Mouse (Mus musculus) Patski (cell line): Measurements from ENCODE around the gene Nags. TPM values are rescaled to one million over a fixed set of nuclear protein-coding genes. Genes with fewer than 3 reads are reported as not detected.

ENCODE experiments used
- ATAC-seq: fragments of 100-300 bp; one replicate; pipeline ENCODE4 v1.8.0; 2021
- CTCF ChIA-PET: fragments of 350-600 bp; sonication (Branson Sonifier 250); formaldehyde crosslinking; loops from one replicate; lab custom pipeline; 2022; ENCODE audit warnings: inconsistent platforms; lab: Charles Lee
- POLR2A ChIA-PET: fragments of 350-600 bp; sonication (Branson Sonifier 250); formaldehyde crosslinking; loops from one replicate; lab custom pipeline; 2022; ENCODE audit warnings: antibody characterized with exemption, inconsistent platforms; lab: Charles Lee
- DNase-seq: peaks from one replicate; pipeline ENCODE4 v3.0.0-alpha.2; 2011; ENCODE audit warnings: low read depth, low spot score
- H3K27me3 ChIP-seq: fragments of 371-371 bp; one replicate; pipeline ENCODE4 v1.5.1; 2021
- CTCF ChIP-seq: fragments of 100-300 bp; IDR thresholded peaks from one replicate; pipeline ENCODE4 v1.5.1; 2021
- in situ Hi-C: fragments of 300-500 bp; cut with MboI; formaldehyde crosslinking; loops from 3 replicates; pipeline ENCODE4 v1.11.1; 2018; ENCODE audit warnings: low pct_unique_long_range_greater_than_20kb, mixed read lengths
- polyA plus RNA-seq: library from polyadenylated mRNA; unstranded; gene quantifications from one replicate; pipeline ENCODE4 v1.2.3, GENCODE M21; 2021

Nags gene
- not detected for polyA plus RNA-seq

DNA sequence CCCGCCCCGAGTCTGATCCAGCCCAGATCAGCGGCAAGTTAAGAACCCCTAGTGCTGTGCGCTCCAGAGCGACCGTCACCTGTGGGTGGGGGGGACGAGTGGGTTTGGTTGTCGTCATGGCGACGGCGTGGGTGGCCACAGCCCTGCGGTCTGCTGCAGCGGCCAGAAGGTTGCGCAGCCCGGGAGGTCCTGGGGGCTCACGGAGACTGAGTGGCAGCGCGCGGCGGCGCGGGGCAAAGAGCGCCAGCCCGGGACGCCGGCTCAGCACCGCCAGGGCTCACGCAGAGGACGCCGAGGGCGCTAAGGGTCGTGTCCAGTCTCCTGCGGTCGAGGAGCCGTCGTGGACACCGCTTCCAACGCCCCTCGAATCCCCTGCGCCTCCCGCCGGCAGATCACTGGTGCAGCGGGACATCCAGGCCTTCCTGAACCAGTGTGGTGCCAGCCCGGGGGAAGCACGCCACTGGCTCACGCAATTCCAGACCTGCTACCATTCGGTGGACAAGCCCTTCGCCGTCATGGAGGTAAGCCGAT, at the start of gene Nags:
Nags (plus strand) TSS at position 43 of the 531 bp plus-strand sequence.
- CTCF ChIA-PET: no interaction called here
- POLR2A ChIA-PET: no interaction called here
- in situ Hi-C loops: no loop called here
- DNase-seq (no peak), ATAC-seq (no peak)
- H3K27me3 ChIP-seq: no peaks in the 10 kb centered on the region
- no peak for TF ChIP-seq CTCF

DNA sequence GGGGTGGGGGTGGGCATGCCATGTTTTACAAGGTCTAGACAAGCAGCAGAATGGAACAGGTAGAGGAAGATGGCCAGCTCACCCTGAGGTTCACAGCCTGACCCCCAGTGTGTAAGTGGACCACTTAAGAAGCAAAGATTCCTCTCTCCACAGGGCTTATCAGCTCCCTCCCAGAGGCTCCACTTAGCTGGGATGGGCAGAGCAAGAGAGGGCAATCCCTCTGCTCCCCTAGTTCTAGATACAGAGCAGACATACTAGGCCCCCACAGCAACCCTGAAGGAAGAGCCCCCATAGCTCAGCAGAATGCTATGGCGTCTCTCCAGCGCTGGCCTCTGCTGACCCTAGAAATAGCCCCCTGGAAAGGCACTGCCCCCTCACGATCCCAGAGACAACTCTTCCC, 49.6 kb upstream of the Nags start:
- ATAC-seq (no peak), DNase-seq (no peak)
- no peak for TF ChIP-seq CTCF
- in situ Hi-C loops: no loop called here
- ChIA-PET CTCF (interaction anchor here (0.7 to 2.1 kb wide), 2 partner anchors 34 to 44 kb away, joined by 3 to 6 read pairs; no protein-coding TSS in a partner anchor), POLR2A (interaction anchor here (0.6 kb wide), 1 partner anchor 64 kb away, joined by 6 read pairs; no protein-coding TSS in a partner anchor)
- H3K27me3 ChIP-seq: peaks cover 42% of the 10 kb centered on the region

DNA sequence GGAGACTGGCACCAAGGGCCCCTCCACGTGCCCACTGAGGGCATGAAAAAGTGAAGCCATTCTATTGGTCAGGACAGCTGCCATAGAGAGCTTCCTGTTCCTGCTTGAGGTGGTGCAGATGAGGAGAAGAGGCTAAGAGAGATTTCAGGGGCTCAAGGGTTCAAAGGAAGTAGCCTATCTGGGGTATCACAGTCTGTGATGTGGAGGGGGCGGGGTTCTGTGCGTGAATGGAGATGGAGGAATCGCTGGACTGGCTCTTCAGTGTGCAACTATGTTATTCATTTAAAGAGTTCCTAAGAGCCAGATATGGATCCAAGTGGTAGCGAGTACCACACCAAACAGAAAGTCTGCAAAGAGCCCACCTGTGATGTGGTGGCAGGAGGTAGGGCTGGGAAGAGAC, 48.9 kb upstream of the Nags start:
- ChIA-PET CTCF (interaction anchor here (2.1 kb wide), 1 partner anchor 34 kb away, joined by 6 read pairs; no protein-coding TSS in a partner anchor), POLR2A (interaction anchor here (0.6 kb wide), 1 partner anchor 65 kb away, joined by 6 read pairs; no protein-coding TSS in a partner anchor)
- DNase-seq: no peak
- no peak for ATAC-seq
- TF ChIP-seq CTCF: no peak
- in situ Hi-C loops: no loop called here
- H3K27me3 ChIP-seq: peaks cover 45% of the 10 kb centered on the region

DNA sequence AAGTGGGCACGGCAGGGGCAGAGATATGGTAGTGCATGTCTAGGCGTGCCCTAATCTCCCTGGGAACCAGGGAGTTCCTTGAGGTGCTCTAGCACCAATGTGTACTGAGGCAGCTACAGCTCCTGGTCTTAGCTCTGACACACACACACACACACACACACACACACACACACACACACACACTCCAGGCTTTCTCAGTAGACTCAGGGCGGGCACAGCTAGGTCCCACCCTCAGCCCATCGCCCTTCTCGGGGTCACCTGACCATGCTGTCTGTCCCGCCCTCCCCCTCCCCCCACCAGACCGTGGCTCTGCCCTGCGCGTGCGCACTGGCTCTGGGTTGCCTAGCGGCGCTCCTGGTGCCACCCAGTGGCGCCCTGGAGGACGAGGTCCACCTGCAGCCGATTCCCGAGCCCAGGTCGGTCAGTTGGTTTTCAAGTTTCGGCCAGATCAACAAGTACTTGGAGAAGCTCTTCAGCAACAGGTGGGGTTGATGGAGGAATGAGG, 48.4 kb upstream of the Nags start:
- CTCF ChIA-PET: interaction anchor here (2.1 kb wide), 1 partner anchor 35 kb away, joined by 6 read pairs; no protein-coding TSS in a partner anchor
- POLR2A ChIA-PET: interaction anchor here (1.0 kb wide), 1 partner anchor 10 kb away, joined by 4 read pairs; no protein-coding TSS in a partner anchor
- H3K27me3 ChIP-seq: peaks cover 45% of the 10 kb centered on the region

DNA sequence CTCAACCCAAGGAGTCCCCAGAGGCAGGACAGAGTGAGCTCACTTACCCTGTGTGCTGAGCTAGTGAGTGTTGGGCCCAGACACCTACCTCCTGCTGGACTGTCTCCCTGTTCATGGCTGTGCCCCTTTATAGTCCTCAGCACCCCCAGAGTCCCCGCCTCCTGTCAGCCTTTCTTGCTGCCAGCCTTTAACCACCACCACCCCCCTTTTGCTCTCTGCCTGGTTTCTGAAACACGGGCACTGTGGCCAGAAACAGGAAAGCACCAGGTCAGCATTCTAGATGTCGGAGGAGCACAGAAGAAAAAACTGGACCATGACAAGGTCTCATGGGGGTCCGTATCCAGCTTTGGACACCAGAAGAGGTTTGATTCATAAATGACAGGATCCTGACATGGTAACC, 44.1 kb upstream of the Nags start, which contains the start of gene Ppy:
Ppy (minus strand) TSS at position 101 of the 400 bp plus-strand sequence.
- ChIA-PET POLR2A (no interaction called here), CTCF (interaction anchor here (0.9 to 4.7 kb wide), 4 partner anchors 10 to 173 kb away, joined by 3 to 43 read pairs (median 4); no protein-coding TSS in a partner anchor)
- in situ Hi-C loops: loop anchor here (5.0 kb wide), 1 partner anchor 36 kb away; no protein-coding TSS in a partner anchor
- DNase-seq (no peak), ATAC-seq (no peak)
- TF ChIP-seq CTCF: no peak
- peaks cover 53% of the 10 kb centered on the region for H3K27me3 ChIP-seq

More for the DNA sequence above, 48.4 kb upstream of the Nags start:
- peak; percentile 86 for TF ChIP-seq CTCF
- ATAC-seq (no peak), DNase-seq (no peak)
- in situ Hi-C loops: no loop called here

DNA sequence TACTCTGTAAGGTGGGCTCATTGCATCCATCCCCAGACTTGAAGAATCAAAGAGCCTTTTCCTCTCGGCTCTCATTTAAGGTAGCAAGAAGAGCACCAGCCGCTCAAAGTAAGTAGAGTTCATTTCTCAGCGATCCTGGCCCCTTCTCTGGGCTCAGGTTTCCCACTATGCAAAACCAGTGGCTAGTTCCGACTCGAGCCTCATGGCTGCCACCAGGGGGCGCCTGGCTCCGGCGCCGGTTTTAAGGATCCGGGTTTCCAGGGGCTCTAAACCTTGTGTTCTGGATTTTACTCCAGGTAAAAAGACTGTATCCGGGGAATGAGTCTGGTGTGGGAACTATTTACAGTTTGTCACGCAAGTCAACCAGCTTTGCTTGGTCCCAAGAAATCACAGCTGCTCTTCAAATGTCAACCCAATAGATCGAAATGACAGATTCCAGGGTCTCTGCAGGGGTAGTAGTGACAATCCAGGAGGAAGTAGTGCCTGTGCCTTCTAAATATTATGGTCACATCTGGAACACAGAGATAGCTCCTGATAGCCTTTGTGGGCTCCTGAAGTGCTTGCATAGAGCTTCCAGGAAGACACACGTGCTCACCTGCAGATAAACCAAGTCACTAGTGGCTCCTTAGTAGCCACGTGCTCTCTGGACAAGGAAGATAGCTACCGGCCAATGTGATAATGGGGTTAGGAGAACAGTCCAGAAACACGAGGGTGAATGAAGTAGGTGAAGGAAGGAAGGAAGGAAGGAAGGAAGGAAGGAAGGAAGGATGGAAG, 42.6 kb upstream of the Nags start:
- H3K27me3 ChIP-seq: peaks cover 65% of the 10 kb centered on the region
- POLR2A ChIA-PET: interaction anchor here (0.6 kb wide), 1 partner anchor 341 kb away, joined by 3 read pairs; no protein-coding TSS in a partner anchor
- CTCF ChIA-PET: interaction anchor here (0.9 to 4.7 kb wide), 9 partner anchors 9 to 62 kb away, joined by 3 to 43 read pairs (median 4); no protein-coding TSS in a partner anchor
- in situ Hi-C loops: loop anchor here (5.0 kb wide), 1 partner anchor 35 kb away; no protein-coding TSS in a partner anchor
- DNase-seq (no peak), ATAC-seq (no peak)
- TF ChIP-seq CTCF: peak; percentile 97

DNA sequence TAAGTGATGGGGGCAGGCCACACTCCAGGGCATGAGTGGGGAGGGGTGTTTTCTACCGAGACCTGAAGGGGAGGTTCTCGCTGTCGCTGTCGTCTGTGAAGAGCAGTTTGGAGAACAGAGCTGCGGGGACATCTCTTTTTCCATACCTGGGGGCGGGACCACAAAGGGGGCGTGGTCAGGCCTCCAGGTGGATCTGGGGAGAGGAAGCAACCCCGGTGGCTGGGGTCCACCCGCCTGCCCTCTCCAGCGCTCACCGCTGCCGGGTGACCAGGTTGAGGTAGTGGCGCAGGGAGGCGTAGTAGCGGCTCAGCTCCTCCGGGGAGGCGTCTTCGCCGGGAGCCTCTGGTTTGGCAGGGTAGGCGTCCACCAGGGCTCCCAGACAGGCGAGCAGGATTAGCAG, 38.4 kb upstream of the Nags start:
- H3K27me3 ChIP-seq: peaks cover 56% of the 10 kb centered on the region
- DNase-seq (no peak), ATAC-seq (no peak)
- CTCF ChIA-PET: interaction anchor here (1.6 kb wide), 1 partner anchor 31 kb away, joined by 4 read pairs; no protein-coding TSS in a partner anchor
- in situ Hi-C loops: no loop called here
- no peak for TF ChIP-seq CTCF
- POLR2A ChIA-PET: interaction anchor here (0.8 kb wide), 1 partner anchor 30 kb away, joined by 3 read pairs; no protein-coding TSS in a partner anchor

DNA sequence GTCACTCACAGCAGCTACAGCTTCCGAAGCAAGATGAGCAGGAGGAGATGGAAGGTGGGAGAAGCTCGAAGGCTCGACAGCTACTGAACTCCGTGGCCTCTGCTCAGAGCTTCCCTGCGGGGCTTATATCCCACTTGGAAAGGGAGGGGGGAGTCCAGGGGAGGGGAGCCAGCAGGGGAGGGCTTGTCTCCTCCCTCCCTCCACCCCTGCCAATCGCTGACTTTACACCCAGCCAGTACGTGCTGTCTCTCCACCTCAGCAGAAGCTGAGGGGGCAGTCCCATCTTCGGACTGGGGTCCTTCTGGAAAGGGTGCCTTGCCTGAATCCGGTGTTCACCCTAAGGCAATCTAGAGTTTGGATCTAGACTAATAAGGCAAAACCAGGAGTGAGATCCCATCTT, 37.6 kb upstream of the Nags start, which contains the start of gene Pyy:
Pyy (minus strand) TSS at position 101 of the 400 bp plus-strand sequence.
- CTCF ChIA-PET: interaction anchor here (1.6 kb wide), 1 partner anchor 30 kb away, joined by 4 read pairs; no protein-coding TSS in a partner anchor

DNA sequence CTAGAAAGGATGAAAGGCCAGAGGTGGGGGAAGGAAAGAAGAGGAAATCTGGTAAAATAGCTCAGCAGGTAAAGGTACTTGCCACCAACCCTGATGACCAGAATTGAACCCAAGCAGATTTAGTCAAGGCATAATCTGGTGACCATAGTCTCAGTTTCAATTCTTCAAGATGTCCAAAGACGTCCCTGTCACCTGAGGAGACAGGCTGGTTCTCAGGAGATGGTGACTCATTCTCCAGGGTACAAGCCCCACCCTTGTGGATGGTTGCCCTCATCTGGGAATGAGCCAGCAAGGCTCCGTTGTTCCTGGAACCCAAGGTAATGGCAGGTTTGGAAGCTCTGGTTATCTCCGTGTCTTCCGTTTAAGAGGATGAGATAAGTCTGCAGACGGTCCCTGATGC, 33.7 kb upstream of the Nags start:
- no peak for ATAC-seq
- in situ Hi-C loops: no loop called here
- CTCF ChIA-PET: interaction anchor here (1.3 to 1.5 kb wide), 2 partner anchors 9 to 79 kb away, joined by 3 to 5 read pairs; no protein-coding TSS in a partner anchor
- no peak for DNase-seq
- TF ChIP-seq CTCF: no peak
- POLR2A ChIA-PET: no interaction called here
- H3K27me3 ChIP-seq: peaks cover 50% of the 10 kb centered on the region

More for the DNA sequence above, 37.6 kb upstream of the Nags start, which contains the start of gene Pyy:
- ATAC-seq (no peak), DNase-seq (no peak)
- TF ChIP-seq CTCF: no peak
- peaks cover 57% of the 10 kb centered on the region for H3K27me3 ChIP-seq
- in situ Hi-C loops: no loop called here
- POLR2A ChIA-PET: interaction anchor here (0.8 kb wide), 1 partner anchor 29 kb away, joined by 3 read pairs; no protein-coding TSS in a partner anchor

DNA sequence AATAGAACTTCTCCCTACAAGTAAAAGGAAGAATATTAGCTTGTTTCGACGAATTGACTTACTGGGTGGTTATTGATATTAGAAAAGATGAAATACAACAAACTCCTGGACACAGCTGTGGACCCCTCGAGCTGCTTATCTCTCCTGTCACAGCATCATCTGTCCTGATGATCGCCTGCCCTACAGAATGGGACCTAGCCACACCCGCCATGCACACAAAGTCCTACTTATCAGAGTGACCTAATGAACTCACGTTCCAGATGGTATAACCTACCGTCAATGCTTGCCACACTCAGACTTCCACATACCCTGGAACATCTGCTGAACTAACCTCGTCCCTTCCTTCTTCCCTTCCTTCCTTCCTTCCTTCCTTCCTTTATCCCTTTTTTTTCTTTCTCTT, 29.1 kb upstream of the Nags start:
- no peak for TF ChIP-seq CTCF
- DNase-seq (no peak), ATAC-seq (no peak)
- peaks cover 37% of the 10 kb centered on the region for H3K27me3 ChIP-seq
- in situ Hi-C loops: no loop called here
- ChIA-PET POLR2A (no interaction called here), CTCF (no interaction called here)
